Mouse (Mus musculus) fat pad, adult 2 months (tissue): Measurements from ENCODE around the gene Selp.

Source experiments
- DNase-seq: peaks from one replicate; pipeline ENCODE4 v3.0.0-alpha.2; 2011; ENCODE audit warnings: low read depth, low spot score; ENCODE audit errors: extremely low read depth

The Selp gene

GRCm38 (mm10) chr1:164173145-164173544 lies 58.1 kb downstream of the Selp start:
- DNase-seq: no peak

GRCm38 (mm10) chr1:164176856-164177255 lies 61.8 kb downstream of the Selp start:
- no peak for DNase-seq

GRCm38 (mm10) chr1:164178429-164178828 lies 63.4 kb downstream of the Selp start:
- DNase-seq: no peak

- no peak for DNase-seq
These were observed 69.2 kb downstream of the Selp start for GRCm38 (mm10) chr1:164184142-164184870.

- DNase-seq: no peak
These were observed 69.8 kb downstream of the Selp start for GRCm38 (mm10) chr1:164184871-164185223.

- DNase-seq: no peak
These were observed 70.3 kb downstream of the Selp start for GRCm38 (mm10) chr1:164185316-164185715.

GRCm38 (mm10) chr1:164187002-164187560 lies 72.0 kb downstream of the Selp start:
- DNase-seq: no peak

GRCm38 (mm10) chr1:164199551-164199950 lies 84.5 kb downstream of the Selp start:
- no peak for DNase-seq
